ENCODE assay signal across 23 mouse cellular contexts in genomic region chr17:27107936-27108335, GRCm38 (mm10). TPM values are rescaled to one million over a fixed set of nuclear protein-coding genes. Genes with fewer than 3 reads are reported as not detected.
DNase-seq lines count a peak whose midpoint lies in the region; ATAC-seq and TF ChIP-seq lines count a peak whose summit lies in the region.
"Had no signal": no experiment of that assay in that cellular context is flagged by ENCODE, and none has a peak within 500 bp of the region (broad histone marks: within the 10 kb centered on the region; RNA-seq: fewer than 3 reads in every experiment).

No protein-coding gene starts in this region.

- H3K4me1 ChIP-seq in intestine, embryonic 15.5 days (replicated peaks): no peaks in the 10 kb centered on the region
- no peaks in the 10 kb centered on the region for H3K4me1 ChIP-seq in intestine, postnatal 0 days (replicated peaks; ENCODE audit: control insufficient read depth, insufficient read depth, low read length)
- H3K4me1 ChIP-seq: embryonic facial prominence, embryonic 12.5 days; forebrain, embryonic 15.5 days had no signal

- no peak overlapping the region for H3K27ac ChIP-seq in intestine, embryonic 15.5 days
- H3K27ac ChIP-seq in intestine, postnatal 0 days (ENCODE audit: low read depth, low read length): no peak overlapping the region
- H3K27ac ChIP-seq: embryonic facial prominence, embryonic 10.5 days; embryonic facial prominence, embryonic 12.5 days; forebrain, embryonic 13.5 days; forebrain, embryonic 15.5 days had no signal

- H3K4me3 ChIP-seq in intestine, embryonic 15.5 days (replicated peaks): no peak overlapping the region
- H3K4me3 ChIP-seq in intestine, postnatal 0 days (ENCODE audit: low read depth, low read length): no peak overlapping the region
- H3K4me3 ChIP-seq: embryonic facial prominence, embryonic 10.5 days; embryonic facial prominence, embryonic 12.5 days; forebrain, embryonic 13.5 days; forebrain, embryonic 15.5 days had no signal

- peak; percentile 69 for DNase-seq in testis, postnatal 14 days (ENCODE audit: low spot score)
- no peak for DNase-seq in testis, postnatal 10 days (ENCODE audit: low spot score)
- no peak for DNase-seq in frontal cortex, postnatal 14 days (ENCODE audit: low spot score in 2 of 2)
- DNase-seq: adrenal gland, adult 8-10 months; adrenal gland, postnatal 14 days; adrenal gland, postnatal 36 days; B cell, adult 2 months; cerebellum, adult 11-12 months; cerebellum, adult 2 months; cerebellum, adult 9-10 months; cerebellum, postnatal 10 days; cerebellum, postnatal 25 days had no signal

- no peak overlapping the region for H3K9ac ChIP-seq in intestine, embryonic 15.5 days
- no peak overlapping the region for H3K9ac ChIP-seq in intestine, postnatal 0 days (ENCODE audit: low read depth, low read length)
- H3K9ac ChIP-seq: embryonic facial prominence, embryonic 12.5 days; forebrain, embryonic 13.5 days; forebrain, embryonic 15.5 days had no signal

- WGBS in intestine, embryonic 15.5 days: 69% methylated on average over 6 of the region's 6 CpGs
- WGBS in intestine, postnatal 0 days: 45% methylated on average over 6 of the region's 6 CpGs

- H3K27me3 ChIP-seq in intestine, embryonic 15.5 days (replicated peaks): no peaks in the 10 kb centered on the region
- H3K27me3 ChIP-seq in intestine, postnatal 0 days (replicated peaks; ENCODE audit: control insufficient read depth, insufficient read depth, low read length): no peaks in the 10 kb centered on the region
- H3K27me3 ChIP-seq: CH12.LX; embryonic facial prominence, embryonic 12.5 days; forebrain, embryonic 13.5 days; forebrain, embryonic 15.5 days; Patski had no signal

- peaks cover 14% of the 10 kb centered on the region for H3K36me3 ChIP-seq in intestine, embryonic 15.5 days
- H3K36me3 ChIP-seq in intestine, postnatal 0 days (ENCODE audit: control insufficient read depth, insufficient read depth): peaks cover 70% of the 10 kb centered on the region
- H3K36me3 ChIP-seq: embryonic facial prominence, embryonic 10.5 days; forebrain, embryonic 15.5 days had no signal

- TF ChIP-seq CTCF in intestine, postnatal 0 days (IDR thresholded peaks at IDR 0.05; ENCODE audit: low read depth): no peak

- H3K4me2 ChIP-seq in intestine, embryonic 15.5 days (replicated peaks): no peak overlapping the region
- no peak overlapping the region for H3K4me2 ChIP-seq in intestine, postnatal 0 days (replicated peaks; ENCODE audit: low read depth)
- H3K4me2 ChIP-seq: embryonic facial prominence, embryonic 12.5 days; forebrain, embryonic 13.5 days; forebrain, embryonic 15.5 days had no signal

- ATAC-seq in intestine, embryonic 15.5 days: 0 out of 2 replicates have a peak, but pooled peaks have one; percentile 13
- ATAC-seq in intestine, postnatal 0 days: no peak
- ATAC-seq: activated CD4-positive, CD25-positive, alpha-beta regulatory T cell, adult 4 months; CD4-positive, CD25-positive, alpha-beta regulatory T cell, adult 4 months; forebrain, embryonic 13.5 days; forebrain, embryonic 15.5 days; Patski had no signal

- H3K9me3 ChIP-seq in intestine, embryonic 15.5 days: no peaks in the 10 kb centered on the region
- no peaks in the 10 kb centered on the region for H3K9me3 ChIP-seq in intestine, postnatal 0 days (ENCODE audit: control insufficient read depth)
- H3K9me3 ChIP-seq: embryonic facial prominence, embryonic 10.5 days; embryonic facial prominence, embryonic 12.5 days; forebrain, embryonic 13.5 days; forebrain, embryonic 15.5 days; G1E had no signal

RNA-seq across cellular contexts. Expression of gene Uqcc2, which starts 25.8 kb away (rescaled TPM):
- polyA plus RNA-seq in intestine, embryonic 15.5 days (2015; fragmentation: Nextera tagmentation; extraction: Ambion mirVana): 266 and 272 TPM in 2 replicates
- 190 and 206 TPM in 2 replicates for polyA plus RNA-seq in intestine, postnatal 0 days (2015; fragmentation: Nextera tagmentation; extraction: Ambion mirVana)

RNA-seq across cellular contexts. Expression of gene Itpr3, which starts 50.8 kb away (rescaled TPM):
- polyA plus RNA-seq in intestine, embryonic 15.5 days (2015; fragmentation: Nextera tagmentation; extraction: Ambion mirVana): 13.0 and 14.5 TPM in 2 replicates
- polyA plus RNA-seq in intestine, postnatal 0 days (2015; fragmentation: Nextera tagmentation; extraction: Ambion mirVana): 6.1 and 7.2 TPM in 2 replicates

RNA-seq across cellular contexts. Expression of gene Ip6k3, which starts 59.7 kb away (rescaled TPM):
- polyA plus RNA-seq in intestine, embryonic 15.5 days (2015; fragmentation: Nextera tagmentation; extraction: Ambion mirVana): 0.06 and 0.14 TPM in 2 replicates
- polyA plus RNA-seq in intestine, postnatal 0 days (2015; fragmentation: Nextera tagmentation; extraction: Ambion mirVana): not detected in 2 replicates
- polyA plus RNA-seq: activated CD4-positive, CD25-positive, alpha-beta regulatory T cell, adult 4 months; CD4-positive, CD25-positive, alpha-beta regulatory T cell, adult 4 months; embryonic facial prominence, embryonic 10.5 days; G1E had no signal
